Mouse (Mus musculus) ES-E14 (cell line): ENCODE results near the gene Fntb.

Experiments used
- CHD2 ChIP-seq: IDR thresholded peaks from 2 replicates; pipeline ENCODE4 v1.6.1; 2014; ENCODE audit warnings: mild to moderate bottlenecking, low read depth, low read length, inconsistent platforms
- HCFC1 ChIP-seq: IDR thresholded peaks from 2 replicates; pipeline ENCODE4 v1.6.1; 2012; ENCODE audit warnings: low read length, inconsistent platforms, borderline replicate concordance; ENCODE audit not compliant: insufficient read depth
- ZNF384 ChIP-seq: IDR thresholded peaks from 2 replicates; pipeline ENCODE4 v1.6.1; 2012; ENCODE audit warnings: low read depth, low read length, inconsistent platforms

DNA sequence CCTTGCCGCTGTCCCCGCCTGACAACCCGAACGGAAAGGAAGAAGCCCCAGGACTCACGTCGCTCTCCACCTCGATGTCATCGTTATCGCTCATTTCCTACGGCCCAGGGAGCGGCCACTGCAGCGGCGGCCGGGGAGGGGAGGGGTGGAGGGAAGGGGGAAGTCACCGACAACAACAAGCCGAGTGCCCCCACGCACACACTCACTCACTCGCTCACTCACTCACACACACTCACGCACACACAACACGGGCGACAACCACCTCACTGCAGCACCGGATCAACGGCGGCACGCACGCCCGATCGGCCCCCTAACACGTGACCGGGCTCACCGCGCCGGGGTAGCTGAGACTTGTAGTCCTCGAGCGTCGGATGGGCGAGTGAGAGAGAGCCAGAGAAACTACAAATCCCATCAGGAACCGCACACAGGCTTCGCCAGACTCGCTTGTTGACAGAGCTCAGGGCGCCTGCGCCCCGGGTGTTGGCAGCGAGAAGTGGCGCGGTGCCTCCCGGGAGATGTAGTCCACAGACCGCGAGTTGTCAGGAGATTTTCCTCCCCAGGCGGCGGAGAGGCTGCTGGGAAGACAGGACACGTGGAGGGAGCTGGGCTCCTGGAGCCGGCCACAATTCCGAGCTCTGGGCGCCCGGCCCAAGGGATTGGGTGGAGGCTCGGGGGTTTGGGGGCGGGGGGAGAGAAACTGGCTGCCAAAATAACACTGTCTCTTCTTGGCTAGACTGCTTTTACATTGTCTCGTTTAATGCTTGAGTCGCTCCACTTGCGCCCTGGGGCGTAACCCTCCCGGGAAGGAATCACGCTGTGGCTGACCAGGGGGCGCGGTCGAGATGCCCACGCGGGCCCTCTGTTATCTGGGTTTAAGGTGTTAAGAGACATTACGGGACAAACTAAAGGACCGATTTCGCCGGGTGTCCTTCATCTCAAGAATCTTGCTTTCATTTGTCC is 196.8 kb downstream of the Fntb start, which contains the start of gene Max:
- TF ChIP-seq CHD2 (peak; percentile 68; the same call in 1 of the 2 replicates), ZNF384 (no peak), HCFC1 (peak; percentile 98)
